Mouse (Mus musculus) spleen, adult 2 months (tissue): Measurements from ENCODE around the gene Tysnd1.

Experiments used
- CTCF ChIP-seq: fragments of 200-500 bp; IDR thresholded peaks from 2 replicates; pipeline ENCODE4 v1.5.1; 2011; ENCODE audit warnings: mild to moderate bottlenecking, inconsistent platforms; ENCODE audit not compliant: insufficient read depth, insufficient read length, insufficient replicate concordance; ENCODE audit errors: extremely low read depth
- POLR2A ChIP-seq: fragments of 200-500 bp; IDR thresholded peaks from 2 replicates; pipeline ENCODE4 v1.6.1; 2011; ENCODE audit warnings: low read depth, low read length, inconsistent platforms

- TF ChIP-seq POLR2A = no peak
- no peak for TF ChIP-seq CTCF
Measured at GRCm38 (mm10) chr10:61706412-61707375, 11.4 kb downstream of the Tysnd1 start.
